Mouse (Mus musculus) ES-Bruce4 (cell line): ENCODE measurements around the gene Mtus2. TPM values are rescaled to one million over a fixed set of nuclear protein-coding genes. Genes with fewer than 3 reads are reported as not detected.

Source experiments
- H3K27ac ChIP-seq: 2 replicates; pipeline ENCODE4 v1.5.1; 2012; ENCODE audit warnings: low read length, inconsistent platforms; ENCODE audit not compliant: insufficient read depth
- H3K27me3 ChIP-seq: 2 replicates; pipeline ENCODE4 v1.6.1; 2012; ENCODE audit warnings: mild to moderate bottlenecking, low read length, inconsistent platforms; ENCODE audit not compliant: control insufficient read depth, poor library complexity, insufficient read depth, severe bottlenecking
- H3K36me3 ChIP-seq: 2 replicates; pipeline ENCODE4 v1.6.1; 2012; ENCODE audit warnings: inconsistent platforms, mild to moderate bottlenecking, low read length, moderate library complexity; ENCODE audit not compliant: control insufficient read depth, poor library complexity, insufficient read depth, severe bottlenecking
- H3K4me1 ChIP-seq: one replicate; pipeline ENCODE4 v1.8.1; 2011; ENCODE audit warnings: low read length; ENCODE audit not compliant: control insufficient read depth, insufficient read depth
- H3K4me3 ChIP-seq: 2 replicates; pipeline ENCODE4 v1.5.1; 2011; ENCODE audit warnings: low read depth, mild to moderate bottlenecking, low read length
- H3K9ac ChIP-seq: 2 replicates; pipeline ENCODE4 v1.6.1; 2012; ENCODE audit warnings: low read depth, mild to moderate bottlenecking, inconsistent platforms; ENCODE audit not compliant: poor library complexity, severe bottlenecking
- H3K9me3 ChIP-seq: replicated peaks from 2 replicates; pipeline ENCODE4 v1.6.1; 2012; ENCODE audit warnings: mild to moderate bottlenecking, low read length, inconsistent platforms; ENCODE audit not compliant: control insufficient read depth, poor library complexity, insufficient read depth, severe bottlenecking
- CTCF ChIP-seq: IDR thresholded peaks from one replicate; pipeline ENCODE4 v1.8.1; 2011; ENCODE audit warnings: low read depth, low read length
- EP300 ChIP-seq: IDR thresholded peaks from 2 replicates; pipeline ENCODE4 v1.6.1; 2011; ENCODE audit warnings: low read depth, low read length; ENCODE audit not compliant: insufficient read depth
- POLR2A ChIP-seq: IDR thresholded peaks from one replicate; pipeline ENCODE4 v1.8.1; 2011; ENCODE audit warnings: low read length; ENCODE audit not compliant: insufficient read depth
- polyA plus RNA-seq: library from polyadenylated mRNA; stranded (reverse); fragments of >200 nt; gene quantifications from 2 replicates; pipeline ENCODE4 v1.2.4, GENCODE M21; 2011; ENCODE audit warnings: low read depth; ENCODE audit not compliant: missing spikeins, insufficient read depth, insufficient read length

The Mtus2 gene
- polyA plus RNA-seq, 1 experiment, result 2.4 TPM

GRCm38 (mm10) chr5:148239757-148240156, 282.6 kb downstream of the Mtus2 start:
- TF ChIP-seq CTCF, result no peak
- no peak for TF ChIP-seq EP300
- no peak for TF ChIP-seq POLR2A
- Histone ChIP-seq H3K4me1 (no peaks in the 10 kb centered on the region), H3K36me3 (no peaks in the 10 kb centered on the region), H3K9me3 (no peaks in the 10 kb centered on the region), H3K27ac (no peak overlapping the region), H3K27me3 (no peaks in the 10 kb centered on the region), H3K4me3 (no peak overlapping the region), H3K9ac (no peak overlapping the region)

GRCm38 (mm10) chr5:148241932-148242331, 284.8 kb downstream of the Mtus2 start:
- Histone ChIP-seq H3K4me3 (no peak overlapping the region), H3K27me3 (no peaks in the 10 kb centered on the region), H3K9ac (no peak overlapping the region), H3K36me3 (no peaks in the 10 kb centered on the region), H3K9me3 (no peaks in the 10 kb centered on the region), H3K4me1 (no peaks in the 10 kb centered on the region), H3K27ac (no peak overlapping the region)
- no peak for TF ChIP-seq EP300
- TF ChIP-seq CTCF, result peak; percentile 97
- TF ChIP-seq POLR2A, result no peak

- H3K27me3 ChIP-seq, result no peaks in the 10 kb centered on the region
- no peaks in the 10 kb centered on the region for H3K36me3 ChIP-seq
- H3K27ac ChIP-seq, result no peak overlapping the region
- H3K9me3 ChIP-seq, result no peaks in the 10 kb centered on the region
- no peak for TF ChIP-seq POLR2A
- TF ChIP-seq CTCF, result peak; percentile 17
- TF ChIP-seq EP300, result no peak
- H3K4me3 ChIP-seq, result no peak overlapping the region
- H3K9ac ChIP-seq, result no peak overlapping the region
- no peaks in the 10 kb centered on the region for H3K4me1 ChIP-seq
These were observed 287.4 kb downstream of the Mtus2 start for GRCm38 (mm10) chr5:148244471-148244870.

GRCm38 (mm10) chr5:148245386-148245785, 288.3 kb downstream of the Mtus2 start:
- H3K4me1 ChIP-seq, result no peaks in the 10 kb centered on the region
- H3K4me3 ChIP-seq, result no peak overlapping the region
- no peaks in the 10 kb centered on the region for H3K27me3 ChIP-seq
- H3K27ac ChIP-seq, result no peak overlapping the region
- no peak overlapping the region for H3K9ac ChIP-seq
- no peaks in the 10 kb centered on the region for H3K36me3 ChIP-seq
- no peaks in the 10 kb centered on the region for H3K9me3 ChIP-seq
- TF ChIP-seq POLR2A (no peak), EP300 (no peak), CTCF (no peak)

GRCm38 (mm10) chr5:148248236-148248635, 291.1 kb downstream of the Mtus2 start:
- Histone ChIP-seq H3K27me3 (no peaks in the 10 kb centered on the region), H3K36me3 (no peaks in the 10 kb centered on the region), H3K9me3 (no peaks in the 10 kb centered on the region), H3K27ac (no peak overlapping the region), H3K4me1 (no peaks in the 10 kb centered on the region), H3K9ac (no peak overlapping the region), H3K4me3 (no peak overlapping the region)
- TF ChIP-seq EP300, result no peak
- no peak for TF ChIP-seq POLR2A
- TF ChIP-seq CTCF, result no peak

GRCm38 (mm10) chr5:148251847-148252246, 294.7 kb downstream of the Mtus2 start:
- H3K9me3 ChIP-seq, result no peaks in the 10 kb centered on the region
- H3K27me3 ChIP-seq, result no peaks in the 10 kb centered on the region
- H3K27ac ChIP-seq, result no peak overlapping the region
- no peaks in the 10 kb centered on the region for H3K4me1 ChIP-seq
- no peak overlapping the region for H3K9ac ChIP-seq
- TF ChIP-seq POLR2A (no peak), CTCF (no peak), EP300 (no peak)
- no peak overlapping the region for H3K4me3 ChIP-seq
- no peaks in the 10 kb centered on the region for H3K36me3 ChIP-seq
